In genomic region chr7:28802846-28803588, GRCm38 (mm10) we compare ENCODE assay signal across 8 mouse cellular contexts. TPM values are rescaled to one million over a fixed set of nuclear protein-coding genes. Genes with fewer than 3 reads are reported as not detected.
DNase-seq lines count a peak whose midpoint lies in the region; ATAC-seq lines count a peak whose summit lies in the region.

No protein-coding gene starts in this region.

- ATAC-seq in neural tube, embryonic 11.5 days (ENCODE audit: insufficient read depth, low FRiP score, low TSS enrichment) = no peak
- ATAC-seq in heart, embryonic 13.5 days (ENCODE audit: extremely low read depth, insufficient number of reproducible peaks, low FRiP score, low TSS enrichment) = peak; percentile 56; the same call in 1 of the 2 replicates
- peak; percentile 39 for ATAC-seq in megakaryocyte, adult 5-6 weeks (ENCODE audit: poor library complexity, severe bottlenecking)
- no peak for ATAC-seq in CD4-positive, CD25-positive, alpha-beta regulatory T cell, adult 4 months

- H3K9me3 ChIP-seq in neural tube, embryonic 11.5 days (ENCODE audit: control insufficient read depth, low read length) = no peaks in the 10 kb centered on the region
- no peaks in the 10 kb centered on the region for H3K9me3 ChIP-seq in heart, embryonic 13.5 days

- H3K36me3 ChIP-seq in neural tube, embryonic 11.5 days (ENCODE audit: control insufficient read depth, insufficient read depth, low read length) = no peaks in the 10 kb centered on the region
- H3K36me3 ChIP-seq in heart, embryonic 13.5 days = no peaks in the 10 kb centered on the region

- H3K4me3 ChIP-seq in neural tube, embryonic 11.5 days (ENCODE audit: low read depth, low read length) = no peak overlapping the region
- H3K4me3 ChIP-seq in heart, embryonic 13.5 days = peak overlapping the region; percentile 9; the same call in 1 of the 2 replicates

- H3K9ac ChIP-seq in neural tube, embryonic 11.5 days (ENCODE audit: low read length) = peak overlapping the region; percentile 22; the same call in 1 of the 2 replicates
- peak overlapping the region; percentile 71 for H3K9ac ChIP-seq in heart, embryonic 13.5 days

- no peaks in the 10 kb centered on the region for H3K27me3 ChIP-seq in neural tube, embryonic 11.5 days (ENCODE audit: control insufficient read depth, insufficient read depth, low read length)
- no peaks in the 10 kb centered on the region for H3K27me3 ChIP-seq in heart, embryonic 13.5 days (replicated peaks)

- 6% methylated on average over 10 of the region's 10 CpGs for WGBS in neural tube, embryonic 11.5 days
- WGBS in heart, embryonic 13.5 days = 9% methylated on average over 10 of the region's 10 CpGs

- H3K4me2 ChIP-seq in neural tube, embryonic 11.5 days (ENCODE audit: low read depth) = no peak overlapping the region
- H3K4me2 ChIP-seq in heart, embryonic 13.5 days = peak overlapping the region; percentile 54

- H3K4me1 ChIP-seq in neural tube, embryonic 11.5 days (ENCODE audit: control insufficient read depth, insufficient read depth, low read length) = peaks cover 20% of the 10 kb centered on the region
- H3K4me1 ChIP-seq in heart, embryonic 13.5 days = peaks cover 42% of the 10 kb centered on the region

- peak overlapping the region; percentile 44 for H3K27ac ChIP-seq in neural tube, embryonic 11.5 days (ENCODE audit: low read depth, low read length)
- H3K27ac ChIP-seq in heart, embryonic 13.5 days (replicated peaks) = peak overlapping the region; percentile 95

- no peak for DNase-seq in neural tube, embryonic 11.5 days (ENCODE audit: low spot score)
- DNase-seq in neural tube, embryonic 10.5 days (ENCODE audit: extremely low spot score, low spot score) = no peak
- peak; percentile 85 for DNase-seq in kidney, postnatal 10 days
- DNase-seq in layer of hippocampus, adult 9-10 months (ENCODE audit: low spot score) = no peak
- DNase-seq in layer of hippocampus, adult 18-20 months (ENCODE audit: low spot score in 2 of 2) = no peak

RNA-seq across cellular contexts. Expression of gene Hnrnpl, which starts 5.3 kb away (rescaled TPM):
- 320 and 326 TPM in 2 replicates for polyA plus RNA-seq in neural tube, embryonic 11.5 days (2014; fragmentation: Nextera tagmentation; extraction: Ambion mirVana)
- 168 TPM in 2 replicates for polyA plus RNA-seq in heart, embryonic 13.5 days (2015; fragmentation: Nextera tagmentation; extraction: Ambion mirVana)
- total RNA-seq in megakaryocyte, adult 5-6 weeks (2015) = 275 and 307 TPM in 2 replicates
- 187 and 291 TPM in 2 replicates for total RNA-seq in megakaryocyte, adult 5-6 weeks (2017)
- polyA plus RNA-seq in CD4-positive, CD25-positive, alpha-beta regulatory T cell, adult 4 months (2017; shearing (Covaris generic)) = 100 to 1,000 TPM; 181 to 326 TPM
- 100 to 1,000 TPM; 407 to 414 TPM for total RNA-seq in layer of hippocampus, adult 18-20 months (2021)

RNA-seq across cellular contexts. Expression of gene Rinl, which starts 14.2 kb away (rescaled TPM):
- polyA plus RNA-seq in neural tube, embryonic 11.5 days (2014; fragmentation: Nextera tagmentation; extraction: Ambion mirVana) = 2.6 and 2.8 TPM in 2 replicates
- 2.7 and 3.6 TPM in 2 replicates for polyA plus RNA-seq in heart, embryonic 13.5 days (2015; fragmentation: Nextera tagmentation; extraction: Ambion mirVana)
- 64.9 and 68.8 TPM in 2 replicates for total RNA-seq in megakaryocyte, adult 5-6 weeks (2015)
- 62.6 and 71.5 TPM in 2 replicates for total RNA-seq in megakaryocyte, adult 5-6 weeks (2017)
- 100 to 1,000 TPM; 197 to 273 TPM for polyA plus RNA-seq in CD4-positive, CD25-positive, alpha-beta regulatory T cell, adult 4 months (2017; shearing (Covaris generic))
- 1 to 10 TPM; 2.4 to 3.0 TPM for total RNA-seq in layer of hippocampus, adult 18-20 months (2021)

RNA-seq across cellular contexts. Expression of gene Ech1, which starts 22.0 kb away (rescaled TPM):
- polyA plus RNA-seq in neural tube, embryonic 11.5 days (2014; fragmentation: Nextera tagmentation; extraction: Ambion mirVana) = 88.7 and 90.9 TPM in 2 replicates
- polyA plus RNA-seq in heart, embryonic 13.5 days (2015; fragmentation: Nextera tagmentation; extraction: Ambion mirVana) = 169 and 182 TPM in 2 replicates
- total RNA-seq in megakaryocyte, adult 5-6 weeks (2015) = 119 TPM in 2 replicates
- total RNA-seq in megakaryocyte, adult 5-6 weeks (2017) = 78.8 and 82.8 TPM in 2 replicates
- polyA plus RNA-seq in CD4-positive, CD25-positive, alpha-beta regulatory T cell, adult 4 months (2017; shearing (Covaris generic)) = 100 to 1,000 TPM; 198 to 237 TPM
- total RNA-seq in layer of hippocampus, adult 18-20 months (2021) = 10 to 100 TPM; 63.1 to 71.0 TPM

RNA-seq across cellular contexts. Expression of gene Lgals4, which starts 30.6 kb away (rescaled TPM):
- polyA plus RNA-seq in neural tube, embryonic 11.5 days (2014; fragmentation: Nextera tagmentation; extraction: Ambion mirVana) = 1.5 and 1.8 TPM in 2 replicates
- 4.3 and 5.6 TPM in 2 replicates for polyA plus RNA-seq in heart, embryonic 13.5 days (2015; fragmentation: Nextera tagmentation; extraction: Ambion mirVana)
- 3.1 and 13.4 TPM in 2 replicates for total RNA-seq in megakaryocyte, adult 5-6 weeks (2015)
- 5.2 and 5.9 TPM in 2 replicates for total RNA-seq in megakaryocyte, adult 5-6 weeks (2017)
- 10 to 100 TPM; 28.0 to 57.1 TPM for polyA plus RNA-seq in CD4-positive, CD25-positive, alpha-beta regulatory T cell, adult 4 months (2017; shearing (Covaris generic))
- 1 to 10 TPM; 3.5 to 5.6 TPM for total RNA-seq in layer of hippocampus, adult 18-20 months (2021)

RNA-seq across cellular contexts. Expression of gene Nfkbib, which starts 35.7 kb away (rescaled TPM):
- 49.7 and 57.3 TPM in 2 replicates for polyA plus RNA-seq in neural tube, embryonic 11.5 days (2014; fragmentation: Nextera tagmentation; extraction: Ambion mirVana)
- polyA plus RNA-seq in heart, embryonic 13.5 days (2015; fragmentation: Nextera tagmentation; extraction: Ambion mirVana) = 30.5 and 32.7 TPM in 2 replicates
- total RNA-seq in megakaryocyte, adult 5-6 weeks (2015) = 15.5 and 19.5 TPM in 2 replicates
- 13.3 and 15.6 TPM in 2 replicates for total RNA-seq in megakaryocyte, adult 5-6 weeks (2017)
- polyA plus RNA-seq in CD4-positive, CD25-positive, alpha-beta regulatory T cell, adult 4 months (2017; shearing (Covaris generic)) = 10 to 100 TPM; 54.3 to 56.8 TPM
- 10 to 100 TPM; 29.0 to 29.2 TPM for total RNA-seq in layer of hippocampus, adult 18-20 months (2021)

Comparison
In these comparisons a context has a peak if more than half of its experiments do, and no peak if none do; other contexts are left out.
1. ATAC-seq: peak in heart, embryonic 13.5 days (single experiment) and megakaryocyte, adult 5-6 weeks (single experiment); none in neural tube, embryonic 11.5 days (single experiment) and CD4-positive, CD25-positive, alpha-beta regulatory T cell, adult 4 months (single experiment).
2. RNA of gene Rinl, which starts 14.2 kb away (polyA plus RNA-seq): 197 to 273 TPM in CD4-positive, CD25-positive, alpha-beta regulatory T cell, adult 4 months; 2.7 to 3.6 TPM in heart, embryonic 13.5 days and 2.6 to 2.8 TPM in neural tube, embryonic 11.5 days; every median in the first group is over 10 times any median in the second.